Mouse (Mus musculus) embryo, embryonic 11.5 days (tissue): Measurements from ENCODE around the gene Sgk2.
"Not testable (repeated sequence)": the region's sequence is repeated elsewhere in the genome, so short reads cannot be mapped to it uniquely, and the experiment has no call there.

ENCODE experiments used
- DNase-seq: peaks from one replicate; pipeline ENCODE4 v3.0.0-alpha.2; 2012; ENCODE audit warnings: low read depth, low spot score

Sgk2 gene

DNA sequence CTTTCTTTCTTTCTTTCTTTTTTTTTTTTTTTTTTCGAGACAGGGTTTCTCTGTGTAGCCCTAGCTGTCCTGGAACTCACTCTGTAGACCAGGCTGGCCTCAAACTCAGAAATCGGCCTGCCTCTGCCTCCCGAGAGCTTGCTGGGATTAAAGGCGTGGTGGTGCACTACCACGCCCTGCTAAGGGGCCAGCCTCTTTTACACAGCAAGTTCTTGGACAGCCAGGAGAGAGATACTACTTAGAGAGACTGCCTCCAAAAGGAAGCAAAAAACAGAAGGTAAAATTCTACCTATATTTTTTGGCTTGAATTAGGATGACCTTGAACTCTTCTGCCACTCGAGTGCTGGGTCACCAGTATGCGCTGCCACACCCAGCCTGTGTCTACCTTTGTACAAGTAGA, 71.9 kb downstream of the Sgk2 start:
- not testable (repeated sequence) for DNase-seq

DNA sequence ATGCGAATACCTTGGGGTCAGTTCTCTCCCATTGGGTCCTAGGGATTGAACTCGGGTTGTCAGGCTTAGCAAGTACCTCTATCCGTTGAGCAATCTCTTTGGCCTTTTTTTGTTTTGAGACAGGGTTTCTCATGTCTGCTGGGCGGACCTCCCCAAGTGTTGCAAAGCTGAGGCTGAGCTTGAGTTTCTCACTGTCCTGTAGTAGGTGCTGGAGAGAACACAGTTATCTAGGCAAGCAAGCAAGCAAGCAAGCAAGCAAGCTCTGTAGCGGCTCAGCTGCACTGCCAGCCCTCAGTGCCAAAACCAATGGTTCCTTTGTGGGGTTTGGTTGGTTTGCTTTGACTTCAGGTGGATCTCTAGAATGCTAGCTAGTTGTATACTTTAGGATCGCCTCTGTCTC, 73.5 kb downstream of the Sgk2 start:
- no peak for DNase-seq

DNA sequence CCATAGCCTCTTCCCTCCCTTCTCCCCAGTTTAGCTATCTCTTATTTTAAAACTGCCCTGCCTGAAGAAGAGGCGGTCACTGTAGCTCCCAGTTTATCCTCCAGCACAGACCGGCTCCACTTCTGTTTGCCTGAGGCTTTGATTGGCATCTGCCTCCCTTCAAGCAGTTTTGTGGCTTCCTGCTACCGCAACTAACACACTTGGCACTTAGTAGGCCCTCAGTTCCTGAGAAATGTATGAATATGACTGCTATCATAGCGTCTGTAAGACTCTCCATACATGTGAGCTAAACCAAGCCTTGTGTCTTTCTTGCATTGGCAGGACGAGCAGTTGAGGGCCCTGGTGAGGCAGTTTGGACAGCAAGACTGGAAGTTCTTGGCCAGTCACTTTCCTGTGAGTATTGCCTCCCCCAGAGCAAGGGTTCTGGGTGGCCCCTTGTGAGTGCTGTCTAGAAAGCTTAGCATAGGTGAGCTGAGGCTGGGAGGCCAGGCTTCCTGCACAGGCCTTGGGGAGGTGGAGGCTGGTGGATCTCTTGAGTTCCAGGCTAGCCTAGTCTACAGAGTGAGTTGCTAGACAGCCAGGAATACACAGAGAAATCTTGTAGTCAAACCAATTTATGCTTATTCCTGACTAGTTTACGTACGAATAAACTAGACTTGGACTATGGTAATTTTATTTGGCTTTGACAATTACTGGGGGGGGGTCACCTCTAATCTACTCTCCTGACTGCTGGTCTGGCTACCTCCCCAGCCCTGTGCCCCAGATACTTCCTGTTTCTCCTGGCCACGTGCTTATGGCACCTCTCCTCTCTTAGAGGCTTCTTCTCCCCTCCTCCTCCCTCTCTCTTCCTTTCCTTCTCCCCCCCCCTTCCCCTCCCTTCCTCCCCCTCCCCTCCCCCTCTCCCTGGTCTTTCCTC, 74.3 kb downstream of the Sgk2 start:
- no peak for DNase-seq

DNA sequence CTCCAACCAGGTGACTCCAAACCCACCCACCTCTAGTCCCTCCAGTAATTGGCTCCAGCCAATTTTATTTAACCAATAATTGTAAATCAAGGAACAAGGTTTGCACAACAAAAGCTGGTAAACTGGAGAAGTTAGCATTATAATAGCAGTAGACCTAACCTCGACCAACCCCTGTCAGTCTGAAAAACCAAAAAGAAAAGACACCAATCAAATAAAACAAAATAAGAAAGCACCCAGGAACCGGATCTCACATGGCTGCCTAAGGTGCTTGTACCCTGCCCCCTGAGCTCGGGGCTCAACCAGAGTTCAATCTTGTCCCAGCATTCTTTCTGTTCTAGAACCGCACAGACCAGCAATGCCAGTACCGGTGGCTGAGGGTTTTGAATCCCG, 75.0 kb downstream of the Sgk2 start:
- no peak for DNase-seq
